Mouse (Mus musculus): Measurements from ENCODE around the gene Plekhb2. TPM values are rescaled to one million over a fixed set of nuclear protein-coding genes. Genes with fewer than 3 reads are reported as not detected.

Gene Plekhb2
- total RNA-seq, 2 experiments from 2014 or later = 8.9 to 25.3 TPM

Other genes starting within 250 kb of the Plekhb2 start
- 49.0 and 63.7 TPM in 2 replicates for gene Fam168b, start 6.9 kb upstream of the Plekhb2 start, total RNA-seq (2014; fragmentation: Nextera tagmentation)
- gene Fam168b, start 6.9 kb upstream of the Plekhb2 start, total RNA-seq (2017) = 48.1 and 62.1 TPM in 2 replicates